Mouse (Mus musculus): Measurements from ENCODE around the gene Btbd7.

Btbd7 gene

DNA sequence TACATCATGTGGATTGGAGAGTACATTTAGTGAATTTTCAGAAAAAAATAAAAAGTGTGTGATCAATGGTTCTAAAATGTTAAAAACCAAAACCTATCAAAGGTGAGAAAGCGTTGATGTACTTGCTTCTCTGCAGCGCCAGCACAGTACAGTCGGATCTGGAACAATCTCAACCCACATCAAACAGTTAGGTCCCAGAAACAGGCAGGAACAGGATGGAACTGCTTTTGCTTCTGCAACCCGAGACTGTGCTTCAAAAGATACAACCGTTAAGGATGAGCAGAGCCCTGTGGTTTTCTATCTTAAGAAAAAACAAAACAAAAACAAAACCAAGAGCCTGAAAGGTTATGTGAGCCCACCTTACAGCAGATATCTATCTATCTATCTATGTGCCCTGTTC, 95.4 kb downstream of the Btbd7 start:
- DNase-seq (ENCODE audit: low read depth, low spot score) = no peak

DNA sequence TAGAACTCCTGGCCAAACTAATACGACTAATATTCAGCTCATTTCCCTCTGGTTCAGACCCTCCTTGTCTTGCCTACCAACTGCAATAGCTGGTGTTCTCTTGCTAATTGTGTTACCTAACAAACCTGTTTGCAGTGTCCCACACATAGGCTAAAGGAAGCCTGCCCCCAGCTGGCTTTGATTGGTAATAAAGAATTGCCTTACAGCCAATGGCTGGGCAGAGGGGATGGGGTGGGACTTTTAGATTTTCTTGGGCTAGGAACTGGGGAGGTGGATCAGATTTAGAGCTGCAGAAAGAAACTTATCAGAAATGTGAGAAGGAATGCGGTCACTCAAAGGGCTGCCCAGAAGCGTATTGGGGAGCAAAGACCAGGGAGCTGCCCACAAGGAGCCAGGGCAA, 98.8 kb downstream of the Btbd7 start:
- DNase-seq (ENCODE audit: low read depth, low spot score) = peak; percentile 18

DNA sequence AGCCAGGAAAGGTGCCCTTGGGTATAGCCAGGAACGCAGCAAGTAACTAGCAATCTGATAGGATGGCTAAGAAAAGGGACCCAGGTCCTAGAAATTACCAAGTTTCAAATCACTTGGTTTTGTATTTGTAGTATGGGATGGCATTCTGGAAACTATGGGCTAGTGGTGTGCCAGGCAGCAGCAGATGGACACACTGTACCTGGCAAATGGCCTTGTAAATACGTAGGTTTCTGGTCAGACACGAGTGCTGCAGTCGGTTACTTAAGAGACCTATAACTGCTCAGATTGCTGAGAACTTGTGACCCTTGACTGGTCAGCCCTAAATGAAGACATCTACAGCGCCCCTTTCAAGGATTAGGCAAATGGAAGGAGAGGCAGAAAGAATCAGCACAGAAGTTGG, 100.1 kb downstream of the Btbd7 start:
- DNase-seq (ENCODE audit: low read depth, low spot score) = no peak

DNA sequence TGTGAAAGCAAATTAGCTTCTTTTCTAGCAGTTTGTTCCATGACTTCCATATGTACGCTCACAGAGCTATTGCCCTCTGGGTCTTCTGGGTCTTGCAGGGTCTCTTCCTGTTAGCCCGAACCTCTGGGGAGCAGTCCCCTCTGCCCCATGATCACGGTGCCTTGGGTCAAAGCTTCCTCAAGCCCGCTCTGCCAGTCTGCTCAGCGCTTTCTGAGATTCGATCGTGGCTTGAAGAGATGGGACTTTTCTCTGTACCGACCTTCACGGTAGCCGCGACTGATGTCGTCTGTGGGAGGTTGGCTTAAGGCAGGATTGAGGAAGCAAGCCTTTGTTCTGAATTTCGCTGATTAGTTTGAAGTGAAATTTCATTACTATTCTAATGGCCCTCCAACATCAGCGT, 102.2 kb downstream of the Btbd7 start:
- DNase-seq (ENCODE audit: low read depth, low spot score) = no peak

DNA sequence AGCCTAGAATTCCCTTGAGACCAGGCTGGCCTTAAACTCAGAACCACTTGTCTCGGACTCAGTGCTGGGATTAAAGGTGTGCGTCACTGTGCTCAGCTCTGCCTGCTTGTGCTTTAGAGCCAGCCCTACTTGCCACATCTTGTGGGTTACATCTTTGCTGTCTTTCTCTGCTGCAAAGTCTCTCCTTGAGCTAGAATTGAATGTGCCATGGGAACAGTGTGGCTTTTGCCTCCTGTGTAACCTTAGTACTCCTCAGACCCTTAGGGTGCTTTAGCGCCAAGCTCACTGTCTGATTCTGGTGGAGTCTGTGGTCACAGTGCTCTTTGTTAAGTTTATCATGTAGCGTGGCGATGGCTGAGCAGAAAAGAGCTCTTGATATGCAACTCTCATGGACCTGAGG, 105.6 kb downstream of the Btbd7 start:
- no peak for DNase-seq (ENCODE audit: low read depth, low spot score)

DNA sequence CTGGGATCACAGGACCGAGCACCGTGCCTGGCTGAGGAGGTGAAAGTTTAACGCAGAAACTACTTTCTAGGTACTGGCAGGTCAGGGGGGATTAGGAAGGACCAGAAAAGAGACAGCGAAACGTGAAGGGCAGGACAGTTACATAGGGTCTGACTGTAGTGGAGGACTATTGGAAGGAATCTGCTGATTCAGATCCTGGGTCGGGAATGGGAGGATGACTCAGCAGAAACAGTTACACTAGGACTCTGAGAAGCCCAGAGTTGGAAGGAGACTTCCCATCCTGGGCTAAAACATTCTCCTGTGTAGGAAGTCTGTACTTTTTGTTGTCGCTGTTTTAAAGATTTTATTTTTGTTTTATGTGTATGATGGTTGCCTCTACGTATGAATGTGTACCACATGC, 106.7 kb downstream of the Btbd7 start:
- DNase-seq (ENCODE audit: low read depth, low spot score) = peak; percentile 18

DNA sequence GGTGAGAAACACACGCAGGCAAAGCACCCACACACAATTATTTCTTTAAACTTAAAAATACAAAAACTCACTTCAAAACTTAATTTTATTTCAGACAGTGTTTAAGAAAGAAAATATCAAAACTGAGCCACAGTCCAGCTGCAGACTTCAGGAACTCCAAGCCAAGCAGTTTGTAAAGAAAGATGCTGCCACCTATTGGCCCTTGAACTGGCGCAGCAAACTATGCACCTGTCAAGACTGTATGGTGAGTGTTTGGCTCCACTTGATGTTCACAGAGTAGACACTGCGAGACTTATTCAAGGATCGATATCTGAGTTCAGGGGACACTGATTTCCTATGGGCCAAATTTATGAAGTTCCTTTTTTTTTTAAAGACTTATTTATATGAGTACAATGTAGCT, 109.3 kb downstream of the Btbd7 start:
- DNase-seq (ENCODE audit: low read depth, low spot score) = peak; percentile 9

DNA sequence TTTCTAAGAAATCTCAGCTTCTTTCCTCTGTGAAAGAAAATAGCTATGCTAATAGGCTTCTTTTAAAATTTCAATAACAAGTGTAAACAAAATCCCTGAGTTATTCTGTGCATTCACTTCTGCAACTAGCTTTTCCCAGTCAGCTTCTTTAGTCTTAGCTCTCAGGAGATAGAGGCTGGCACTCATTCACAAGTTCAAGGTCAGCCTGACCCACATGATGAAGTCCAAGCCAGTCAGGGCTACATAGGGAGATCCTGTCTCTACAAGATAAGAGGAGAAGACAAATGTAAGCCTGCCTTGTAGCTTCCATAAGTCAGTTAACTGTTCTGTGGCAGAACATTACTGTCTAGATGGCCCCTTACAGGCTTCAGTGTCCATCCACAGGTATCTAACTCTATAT, 114.6 kb downstream of the Btbd7 start:
- DNase-seq (ENCODE audit: low read depth, low spot score) = no peak

DNA sequence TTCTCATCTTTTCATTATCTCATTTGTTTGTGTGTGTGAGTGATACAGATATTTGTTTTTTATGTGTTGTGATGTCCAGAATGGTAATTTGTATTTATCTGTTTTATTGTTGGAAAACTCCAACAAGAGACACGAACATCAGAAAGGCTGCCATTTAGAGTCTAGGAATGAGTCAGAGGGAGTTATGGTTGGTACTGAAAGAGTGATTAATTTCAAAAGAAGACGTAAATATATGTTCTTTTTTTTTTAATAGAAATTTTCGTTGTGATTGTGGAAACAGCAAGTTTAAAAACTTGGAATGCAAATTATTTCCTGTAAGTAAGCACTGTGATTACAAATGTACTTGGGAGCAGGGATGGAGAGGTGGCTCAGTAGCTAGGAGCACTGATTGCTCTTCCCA, 116.6 kb downstream of the Btbd7 start:
- DNase-seq (ENCODE audit: low read depth, low spot score) = no peak

DNA sequence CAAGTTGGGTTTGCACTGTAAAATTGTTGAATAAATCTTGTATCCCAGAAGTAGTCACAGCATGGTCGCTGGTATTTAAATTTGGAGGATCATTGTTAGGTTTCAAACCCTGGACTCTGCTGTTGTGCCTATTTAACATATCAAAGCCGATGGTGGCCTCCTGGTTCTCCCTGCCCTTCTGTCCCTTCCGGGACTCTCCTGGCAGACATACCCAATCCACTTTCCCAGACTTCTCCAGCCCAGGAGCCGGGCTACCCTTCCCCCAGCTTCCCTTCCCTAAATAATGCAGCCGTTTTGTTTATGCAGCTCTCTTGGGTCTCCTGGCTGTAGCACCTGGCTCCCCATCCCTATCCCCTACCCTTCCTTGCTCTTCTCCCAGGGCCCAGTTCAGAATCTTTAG, 119.3 kb downstream of the Btbd7 start:
- peak; percentile 10 for DNase-seq (ENCODE audit: low read depth, low spot score)

DNA sequence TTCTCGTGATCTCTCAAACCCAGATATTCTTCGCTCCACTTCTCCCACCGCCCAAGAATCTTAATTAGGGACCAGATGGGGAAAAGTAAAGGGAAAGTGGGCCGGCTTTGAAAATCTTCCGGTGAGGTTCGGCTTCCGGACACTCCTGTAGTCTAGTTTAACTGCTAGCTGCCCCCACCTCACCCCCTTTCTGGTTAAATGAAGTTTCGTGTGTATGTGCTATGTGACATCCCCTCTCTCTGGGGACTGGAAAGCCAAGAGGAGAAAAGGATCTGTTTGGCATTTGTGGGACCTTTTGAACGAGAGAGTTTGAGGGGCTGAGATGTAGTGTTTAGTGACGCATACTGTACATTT, 119.9 kb downstream of the Btbd7 start, which contains the start of gene Gm20604:
TSS of gene Gm20604 (minus strand) at position 270 of the 354 bp plus-strand sequence.
- DNase-seq (ENCODE audit: low read depth, low spot score) = peak; percentile 20

DNA sequence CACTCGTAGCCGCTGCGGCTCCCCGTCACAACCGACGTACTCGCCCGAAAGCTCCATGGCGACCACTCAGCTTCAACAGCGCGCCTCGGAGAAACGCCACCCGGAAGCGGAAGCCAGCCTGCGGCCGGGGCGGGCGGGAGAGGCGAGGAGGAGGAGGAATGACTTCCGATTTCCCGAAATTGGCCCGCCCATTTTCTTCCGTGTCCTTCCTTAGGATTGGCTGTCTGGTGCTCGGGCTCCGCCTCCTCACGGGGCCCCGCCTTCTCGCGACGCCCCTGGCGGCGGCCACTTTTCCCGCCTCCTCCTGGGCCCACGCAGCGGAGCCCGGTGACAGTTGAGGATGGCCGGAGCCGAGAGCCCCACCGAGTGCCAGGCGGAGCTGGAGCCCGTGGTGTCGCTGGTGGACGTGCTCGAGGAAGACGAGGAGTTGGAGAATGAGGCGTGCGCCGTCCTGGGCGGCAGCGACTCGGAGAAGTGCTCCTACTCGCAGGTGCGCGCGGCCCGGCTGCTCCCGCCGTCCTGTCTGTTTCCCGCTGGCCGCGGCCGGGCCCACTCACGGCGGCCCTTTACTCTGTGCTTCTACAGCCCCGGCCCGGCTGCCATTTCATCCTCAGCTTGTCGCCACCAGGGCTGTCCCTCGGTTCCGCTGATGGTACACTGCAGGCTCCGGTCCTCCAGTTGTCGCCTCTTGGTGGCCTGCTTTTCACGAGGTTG, 120.4 kb downstream of the Btbd7 start, which contains the start of the genes Gm28051, Gon7 and Ubr7:
TSS of gene Gm28051 (minus strand) at position 77 of the 714 bp plus-strand sequence.
TSS of gene Gon7 (minus strand) at position 115 of the 714 bp plus-strand sequence.
TSS of gene Ubr7 (plus strand) at position 279 of the 714 bp plus-strand sequence.
- peak; percentile 97 for DNase-seq (ENCODE audit: low read depth, low spot score)

DNA sequence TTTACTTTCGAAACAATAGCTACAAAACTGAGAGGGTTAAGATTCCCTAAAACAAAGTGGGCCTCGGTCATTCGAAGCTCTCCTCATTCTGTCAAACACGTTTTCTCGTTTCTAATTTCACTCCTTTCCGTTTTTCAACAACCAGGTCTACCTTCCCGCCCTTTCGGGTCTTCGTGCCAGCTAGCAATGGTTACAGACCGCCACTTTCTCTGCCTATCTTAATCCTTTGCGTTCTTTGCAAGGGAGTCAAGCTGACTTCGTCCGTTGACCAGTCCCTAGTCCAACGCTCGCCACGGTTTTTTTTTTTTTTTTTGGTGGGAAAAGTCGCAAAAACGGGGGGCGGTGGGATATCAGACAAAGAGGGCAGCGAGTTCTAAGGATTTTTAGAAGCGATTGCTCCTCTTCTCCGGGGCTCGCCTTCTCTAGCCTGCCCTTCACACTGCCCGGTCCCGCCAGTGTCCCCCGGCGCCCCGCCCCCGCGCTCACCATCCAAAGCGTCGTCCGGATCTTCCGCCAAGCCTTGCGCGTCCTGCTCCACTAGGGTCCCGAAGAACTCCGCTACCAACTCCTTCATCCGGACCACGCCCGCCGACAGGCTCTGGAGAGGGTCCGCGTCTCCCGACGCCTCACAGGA, 121.1 kb downstream of the Btbd7 start:
- DNase-seq (ENCODE audit: low read depth, low spot score) = peak; percentile 40

DNA sequence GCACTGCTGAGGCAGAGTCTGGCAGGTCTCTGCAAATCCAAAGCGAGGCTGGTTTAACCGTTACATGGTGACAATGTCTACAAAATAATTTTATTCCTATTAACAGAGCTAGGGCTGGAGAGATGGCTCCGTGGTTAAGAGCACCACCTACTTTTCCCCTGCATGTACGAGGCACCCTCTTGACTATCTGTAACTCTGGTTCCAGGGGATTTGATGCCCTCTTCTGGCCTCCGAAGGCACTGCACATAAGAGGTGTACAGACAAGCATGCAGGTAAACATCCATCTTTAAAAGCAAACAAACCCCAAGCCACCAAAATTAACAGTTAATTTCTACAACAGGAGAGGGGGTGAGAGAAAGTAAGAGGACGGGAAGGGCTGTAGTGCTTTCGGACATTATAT, 122.0 kb downstream of the Btbd7 start:
- DNase-seq (ENCODE audit: low read depth, low spot score) = peak; percentile 61

DNA sequence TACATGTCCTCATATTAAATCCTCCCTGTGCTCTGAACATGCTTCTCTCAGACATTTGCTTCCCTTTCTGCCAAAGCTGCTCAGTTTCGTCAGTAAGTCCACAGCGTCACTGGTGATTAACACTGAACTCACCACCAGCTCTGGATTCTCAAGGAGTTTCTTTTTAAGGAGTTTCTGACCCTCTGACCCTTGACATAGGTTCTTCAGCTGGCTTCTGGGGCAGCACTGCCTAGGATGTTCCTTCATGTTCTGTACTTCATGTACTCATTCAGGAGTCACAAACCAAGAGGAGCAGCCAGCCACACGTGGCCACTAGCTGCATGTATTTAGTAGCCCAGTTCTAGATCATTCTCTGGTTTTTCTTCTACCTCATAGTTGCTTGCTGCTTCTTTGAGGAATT, 130.0 kb downstream of the Btbd7 start:
- DNase-seq (ENCODE audit: low read depth, low spot score) = no peak

DNA sequence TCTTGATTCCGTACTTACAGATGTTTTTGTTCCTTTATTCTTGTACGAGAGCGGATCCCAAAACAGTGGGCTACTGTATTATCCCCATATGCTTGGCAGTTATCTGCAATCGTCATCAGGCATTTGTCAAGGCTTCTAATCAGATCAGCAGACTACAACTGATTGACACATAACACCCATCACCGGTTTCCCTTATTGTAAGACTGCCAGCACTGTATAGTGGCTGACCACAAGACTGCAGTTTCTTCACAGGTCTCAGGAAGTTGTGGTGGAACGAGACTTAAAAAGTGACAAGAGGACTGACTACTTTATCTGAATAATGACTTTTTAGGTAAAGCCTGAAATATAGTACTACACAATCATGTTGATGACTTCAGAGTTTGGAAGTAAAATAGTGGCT, 133.4 kb downstream of the Btbd7 start:
- peak; percentile 62 for DNase-seq (ENCODE audit: low read depth, low spot score)

DNA sequence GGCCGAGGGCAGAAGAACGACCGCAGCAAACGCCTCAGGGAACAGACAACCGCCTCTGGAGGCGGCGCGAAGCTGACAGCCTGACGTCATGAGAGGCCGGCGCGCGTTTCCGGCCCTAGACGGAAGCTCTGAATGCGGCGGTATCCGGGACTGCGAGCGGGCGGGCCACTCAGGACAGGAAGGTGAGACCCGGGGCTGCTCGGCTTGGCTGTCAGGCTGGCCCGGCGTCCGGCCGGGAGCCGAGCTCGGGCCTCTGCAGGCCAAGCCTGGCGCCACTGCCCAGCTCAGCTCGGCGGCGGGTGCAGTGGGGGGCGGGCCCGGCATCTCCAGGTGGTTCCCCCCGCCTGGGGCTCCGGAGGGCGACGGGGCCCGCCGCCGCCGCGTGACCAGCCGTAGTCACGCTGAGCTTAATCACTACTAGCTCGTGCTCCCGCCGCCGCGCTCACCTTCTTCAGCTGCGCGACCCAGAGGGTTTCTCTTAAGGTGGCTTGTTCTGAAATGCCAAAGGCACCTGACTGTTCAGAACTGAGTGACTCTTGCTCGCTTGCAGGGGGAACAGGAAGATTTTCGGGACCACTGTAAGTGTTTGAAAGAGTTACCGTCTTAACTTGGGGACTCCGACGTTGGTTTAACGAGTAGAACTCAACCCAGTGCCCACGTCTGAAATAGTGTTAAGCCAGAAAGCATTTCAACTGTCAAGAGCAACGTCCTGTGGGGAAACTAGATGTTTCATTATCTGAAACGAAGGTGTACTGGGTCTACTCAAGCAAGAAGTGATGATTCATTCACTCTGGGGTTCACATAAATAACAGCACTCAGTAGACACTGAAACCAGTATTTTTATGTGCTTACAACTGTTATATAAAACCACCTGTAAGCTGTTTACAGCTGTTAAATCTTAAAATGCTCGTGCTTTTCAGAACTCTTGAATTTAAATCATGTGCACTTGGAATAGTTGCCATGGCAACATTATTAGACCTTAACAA, 134.4 kb downstream of the Btbd7 start, which contains the start of the genes Moap1 and Tmem251:
TSS of gene Moap1 (minus strand) at position 73 of the 986 bp plus-strand sequence.
TSS of gene Tmem251 (plus strand) at position 174 of the 986 bp plus-strand sequence.
- peak; percentile 86 for DNase-seq (ENCODE audit: low read depth, low spot score)

DNA sequence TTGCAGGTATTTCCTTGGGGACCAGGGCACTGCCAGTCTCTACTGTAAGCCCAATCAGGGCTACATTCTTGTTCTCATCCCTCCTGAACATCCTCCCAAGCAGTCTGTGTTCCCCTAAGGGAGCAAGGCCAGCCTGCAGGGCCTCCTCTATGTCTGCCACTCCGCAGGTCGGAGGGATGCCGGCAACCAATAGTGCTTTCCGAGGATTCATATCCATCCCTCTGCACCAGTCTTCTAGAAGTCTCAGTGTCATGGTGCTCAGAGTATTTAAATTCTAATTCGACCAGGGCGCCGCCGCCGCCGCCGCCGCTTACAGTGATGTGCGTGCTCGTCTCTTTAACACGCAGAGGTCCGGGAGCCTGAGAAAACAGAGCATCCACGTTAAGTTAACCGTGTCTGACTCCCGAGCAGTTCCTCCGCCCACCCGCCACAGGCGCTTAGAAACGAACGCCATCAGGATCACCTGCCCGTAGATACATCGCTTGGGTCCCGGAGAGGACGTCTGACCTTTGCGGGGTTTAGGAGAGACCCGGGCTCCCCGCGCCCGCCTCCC, 135.2 kb downstream of the Btbd7 start:
- DNase-seq (ENCODE audit: low read depth, low spot score) = no peak

DNA sequence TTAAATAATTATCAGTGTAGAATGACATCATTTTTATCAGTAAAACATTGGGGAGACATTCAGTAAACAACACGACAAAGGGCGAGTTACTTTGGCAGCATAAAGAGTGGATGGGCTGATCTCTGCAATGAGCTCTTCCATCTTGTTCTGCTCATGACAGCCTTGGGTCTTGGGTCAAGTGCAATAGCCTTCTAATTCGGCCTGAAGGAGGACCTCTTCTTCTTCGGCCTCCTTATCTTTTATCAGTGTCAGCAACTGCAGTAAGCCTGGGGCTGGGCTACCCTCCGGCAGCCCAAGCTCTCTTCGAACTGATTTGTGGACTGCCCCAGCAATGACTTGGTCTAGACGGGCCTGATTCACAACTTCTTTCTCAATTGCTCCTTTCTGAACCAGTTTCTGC, 136.2 kb downstream of the Btbd7 start:
- DNase-seq (ENCODE audit: low read depth, low spot score) = no peak

DNA sequence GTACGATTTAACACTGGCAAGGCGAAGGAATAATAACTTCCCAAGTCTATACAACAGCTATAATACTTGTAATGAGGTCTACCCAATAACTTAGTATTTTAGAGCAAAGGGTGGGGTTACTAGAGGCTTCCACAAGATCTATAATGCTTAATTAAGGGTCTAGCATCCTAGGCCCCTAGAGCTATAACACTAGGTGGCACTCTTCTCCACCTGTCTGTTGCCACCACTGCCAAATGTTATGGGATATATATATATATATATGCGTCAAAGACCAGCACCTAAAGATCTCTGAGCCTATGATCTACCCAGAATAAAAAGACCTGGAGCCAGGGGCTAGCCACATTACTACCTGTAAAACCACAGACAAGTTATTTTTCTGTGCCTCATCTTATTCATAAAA, 138.0 kb downstream of the Btbd7 start:
- DNase-seq (ENCODE audit: low read depth, low spot score) = peak; percentile 36

DNA sequence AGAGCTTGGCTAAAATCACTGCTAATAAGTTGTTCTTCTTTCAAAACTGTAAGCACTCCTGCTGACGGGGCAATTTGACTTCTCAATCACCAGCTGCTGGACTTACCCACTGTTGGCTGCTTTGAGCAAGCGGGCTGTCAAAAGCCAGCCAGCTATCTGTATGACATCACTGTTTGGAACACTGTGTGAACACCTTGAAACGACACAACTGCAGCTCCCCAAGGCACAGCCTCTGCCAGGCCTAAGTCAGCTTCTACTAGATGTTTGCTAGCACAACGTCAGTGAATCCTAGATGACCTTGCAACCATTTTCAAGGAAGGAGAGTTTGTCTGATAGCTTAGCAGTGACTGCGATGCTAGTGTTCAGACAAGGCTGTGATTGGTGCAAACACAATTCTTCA, 139.2 kb downstream of the Btbd7 start:
- DNase-seq (ENCODE audit: low read depth, low spot score) = no peak

DNA sequence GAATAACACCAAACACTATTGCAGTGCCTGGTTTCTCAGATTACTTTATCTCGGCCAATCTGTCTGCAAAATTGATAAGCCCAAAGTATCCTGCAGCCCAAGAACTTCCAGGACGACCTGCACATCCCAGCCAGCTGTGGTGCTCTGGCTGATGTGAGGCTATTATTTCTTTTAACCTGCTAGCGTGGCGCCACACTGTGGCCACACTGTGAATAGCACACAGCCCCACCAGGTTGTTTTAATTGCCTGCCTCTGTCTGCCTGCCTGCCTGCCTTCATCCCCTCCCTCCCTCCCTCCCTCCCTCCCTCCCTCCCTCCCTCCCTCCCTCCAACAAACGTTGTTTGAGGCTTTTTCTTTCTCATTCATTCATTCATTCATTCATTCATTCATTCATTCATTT, 144.9 kb downstream of the Btbd7 start:
- peak; percentile 77 for DNase-seq (ENCODE audit: low read depth, low spot score)

Measured in 3T3-L1 (cell line).